Mouse (Mus musculus) midbrain, embryonic 15.5 days (tissue): ENCODE data around the gene Dus1l. TPM values are rescaled to one million over a fixed set of nuclear protein-coding genes. Genes with fewer than 3 reads are reported as not detected.
A peak's percentile ranks its signal among the peaks of the same experiment; 100 is the strongest.
"Not testable (repeated sequence)": the region's sequence is repeated elsewhere in the genome, so short reads cannot be mapped to it uniquely, and the experiment has no call there.

Experiments used
- ATAC-seq: fragments of 200-750 bp; cut with Nextera tagmentation; replicated peaks from 2 replicates; pipeline ENCODE4 v1.8.0; 2017; ENCODE audit warnings: moderate TSS enrichment
- H3K27ac ChIP-seq: fragments of 300-500 bp; sonication (generic); 2 replicates; pipeline ENCODE4 v1.5.1; 2015; ENCODE audit warnings: mild to moderate bottlenecking, inconsistent platforms
- H3K27me3 ChIP-seq: fragments of 300-500 bp; sonication (generic); replicated peaks from 2 replicates; pipeline ENCODE4 v1.6.1; 2015; ENCODE audit warnings: inconsistent platforms
- H3K36me3 ChIP-seq: fragments of 300-500 bp; sonication (generic); replicated peaks from 2 replicates; pipeline ENCODE4 v1.6.1; 2015; ENCODE audit warnings: inconsistent platforms
- H3K4me1 ChIP-seq: fragments of 300-500 bp; sonication (generic); 2 replicates; pipeline ENCODE4 v1.6.1; 2015; ENCODE audit warnings: inconsistent platforms
- H3K4me2 ChIP-seq: fragments of 300-500 bp; sonication (generic); 2 replicates; pipeline ENCODE4 v1.6.1; 2015; ENCODE audit warnings: inconsistent platforms, mild to moderate bottlenecking, moderate library complexity
- H3K4me3 ChIP-seq: fragments of 300-500 bp; sonication (generic); 2 replicates; pipeline ENCODE4 v1.5.1; 2015; ENCODE audit warnings: mild to moderate bottlenecking, inconsistent platforms
- H3K9ac ChIP-seq: fragments of 300-500 bp; sonication (generic); 2 replicates; pipeline ENCODE4 v1.6.1; 2015; ENCODE audit warnings: mild to moderate bottlenecking, inconsistent platforms
- H3K9me3 ChIP-seq: fragments of 300-500 bp; sonication (generic); 2 replicates; pipeline ENCODE4 v1.6.1; 2016; ENCODE audit warnings: inconsistent platforms
- WGBS: fragments of 180-500 bp; shearing (Covaris S2); methylation state at CpG from one replicate; pipeline ENCODE4 v1.1.7; 2015; ENCODE audit warnings: mixed read lengths; 5-methylcytosine and 5-hydroxymethylcytosine counted together
- polyA plus RNA-seq: library from polyadenylated mRNA; unstranded; fragments of >200 nt; fragmentation: Nextera tagmentation; extraction: Ambion mirVana; gene quantifications from 2 replicates; pipeline ENCODE4 v1.2.1, GENCODE M21; 2015

The Dus1l gene
- polyA plus RNA-seq, 1 experiment from 2014 or later = 48.5 TPM

- ATAC-seq = no peak
- no peaks in the 10 kb centered on the region for H3K27me3 ChIP-seq
- H3K9me3 ChIP-seq = no peaks in the 10 kb centered on the region
- WGBS = 91% methylated on average over 12 of the region's 12 CpGs
- no peaks in the 10 kb centered on the region for H3K4me1 ChIP-seq
- no peak overlapping the region for H3K9ac ChIP-seq
- H3K27ac ChIP-seq = no peak overlapping the region
- no peak overlapping the region for H3K4me2 ChIP-seq
- no peak overlapping the region for H3K4me3 ChIP-seq
- peaks cover 71% of the 10 kb centered on the region for H3K36me3 ChIP-seq
These were observed 11.8 kb upstream of the Dus1l start for GRCm38 (mm10) chr11:120808010-120808409.

- ATAC-seq = no peak
- 88% methylated on average over 7 of the region's 7 CpGs for WGBS
- H3K36me3 ChIP-seq = peaks cover 48% of the 10 kb centered on the region
These were observed 9.4 kb upstream of the Dus1l start for GRCm38 (mm10) chr11:120805375-120806298.

GRCm38 (mm10) chr11:120804769-120805168 is 8.6 kb upstream of the Dus1l start:
- Histone ChIP-seq H3K27me3 (no peaks in the 10 kb centered on the region), H3K9me3 (no peaks in the 10 kb centered on the region), H3K4me3 (no peak overlapping the region), H3K9ac (no peak overlapping the region), H3K27ac (no peak overlapping the region), H3K4me2 (no peak overlapping the region), H3K4me1 (peaks cover 6% of the 10 kb centered on the region), H3K36me3 (peaks cover 39% of the 10 kb centered on the region)
- 78% methylated on average over 4 of the region's 4 CpGs for WGBS
- ATAC-seq = no peak

More at GRCm38 (mm10) chr11:120805375-120806298, 9.4 kb upstream of the Dus1l start:
- no peaks in the 10 kb centered on the region for H3K27me3 ChIP-seq
- H3K9me3 ChIP-seq = no peaks in the 10 kb centered on the region
- no peak overlapping the region for H3K4me2 ChIP-seq
- no peak overlapping the region for H3K27ac ChIP-seq
- no peaks in the 10 kb centered on the region for H3K4me1 ChIP-seq
- H3K4me3 ChIP-seq = no peak overlapping the region
- no peak overlapping the region for H3K9ac ChIP-seq

- peaks cover 6% of the 10 kb centered on the region for H3K4me1 ChIP-seq
- no peak overlapping the region for H3K4me3 ChIP-seq
- no peak for ATAC-seq
- no peak overlapping the region for H3K4me2 ChIP-seq
- no peaks in the 10 kb centered on the region for H3K27me3 ChIP-seq
- H3K36me3 ChIP-seq = peaks cover 34% of the 10 kb centered on the region
- WGBS = 79% methylated on average over 7 of the region's 7 CpGs
- H3K9ac ChIP-seq = no peak overlapping the region
- no peaks in the 10 kb centered on the region for H3K9me3 ChIP-seq
- no peak overlapping the region for H3K27ac ChIP-seq
These were observed 8.1 kb upstream of the Dus1l start for GRCm38 (mm10) chr11:120804274-120804673.

GRCm38 (mm10) chr11:120800061-120800904 is 4.1 kb upstream of the Dus1l start:
- Histone ChIP-seq H3K27me3 (no peaks in the 10 kb centered on the region), H3K9ac (peak overlapping the region; percentile 27; the same call in 1 of the 2 replicates), H3K4me2 (0 out of 2 replicates have a peak overlapping the region, but pooled peaks have one; percentile 14), H3K4me1 (peaks cover 19% of the 10 kb centered on the region), H3K9me3 (no peaks in the 10 kb centered on the region), H3K36me3 (no peaks in the 10 kb centered on the region), H3K27ac (0 out of 2 replicates have a peak overlapping the region, but pooled peaks have one; percentile 40), H3K4me3 (no peak overlapping the region)
- 14% methylated on average over 10 of the region's 10 CpGs for WGBS
- ATAC-seq = 0 out of 2 replicates have a peak, but pooled peaks have one; percentile 41

GRCm38 (mm10) chr11:120799316-120799890 is 3.2 kb upstream of the Dus1l start:
- Histone ChIP-seq H3K4me1 (peaks cover 27% of the 10 kb centered on the region), H3K27ac (0 out of 2 replicates have a peak overlapping the region, but pooled peaks have one; percentile 40), H3K4me2 (no peak overlapping the region), H3K36me3 (no peaks in the 10 kb centered on the region), H3K27me3 (no peaks in the 10 kb centered on the region), H3K4me3 (no peak overlapping the region), H3K9ac (no peak overlapping the region), H3K9me3 (no peaks in the 10 kb centered on the region)
- no peak for ATAC-seq
- 76% methylated on average over 6 of the region's 6 CpGs for WGBS

- Histone ChIP-seq H3K9ac (no peak overlapping the region), H3K4me2 (no peak overlapping the region), H3K4me3 (no peak overlapping the region), H3K36me3 (0 out of 2 replicates have a peak, but pooled peaks cover 8% of the 10 kb centered on the region), H3K9me3 (no peaks in the 10 kb centered on the region), H3K27ac (no peak overlapping the region), H3K4me1 (peaks cover 27% of the 10 kb centered on the region), H3K27me3 (no peaks in the 10 kb centered on the region)
- no peak for ATAC-seq
- WGBS = 86% methylated on average over 3 of the region's 3 CpGs
These were observed 2.0 kb upstream of the Dus1l start for GRCm38 (mm10) chr11:120798244-120798643.

GRCm38 (mm10) chr11:120796614-120796946 is 377 bp upstream of the Dus1l start:
- Histone ChIP-seq H3K9ac (peak overlapping the region; percentile 21; the same call in 1 of the 2 replicates), H3K27ac (peak overlapping the region; percentile 87), H3K36me3 (peaks cover 24% of the 10 kb centered on the region; the same call in 1 of the 2 replicates), H3K27me3 (no peaks in the 10 kb centered on the region), H3K9me3 (no peaks in the 10 kb centered on the region), H3K4me2 (peak overlapping the region; percentile 98), H3K4me1 (peaks cover 27% of the 10 kb centered on the region), H3K4me3 (peak overlapping the region; percentile 94)
- 23% methylated on average over 8 of the region's 8 CpGs for WGBS
- peak; percentile 41; the same call in 1 of the 2 replicates for ATAC-seq

- no peak for ATAC-seq
- Histone ChIP-seq H3K4me2 (no peak overlapping the region), H3K9ac (no peak overlapping the region), H3K27ac (no peak overlapping the region), H3K36me3 (peaks cover 51% of the 10 kb centered on the region), H3K9me3 (no peaks in the 10 kb centered on the region), H3K4me1 (peaks cover 21% of the 10 kb centered on the region), H3K27me3 (no peaks in the 10 kb centered on the region), H3K4me3 (no peak overlapping the region)
- WGBS = 96% methylated on average over 9 of the region's 9 CpGs
These were observed 3.6 kb downstream of the Dus1l start for GRCm38 (mm10) chr11:120792652-120793051.

GRCm38 (mm10) chr11:120789810-120790209 is 6.4 kb downstream of the Dus1l start:
- Histone ChIP-seq H3K4me2 (no peak overlapping the region), H3K36me3 (peaks cover 55% of the 10 kb centered on the region), H3K27me3 (no peaks in the 10 kb centered on the region), H3K4me3 (no peak overlapping the region), H3K9me3 (no peaks in the 10 kb centered on the region), H3K27ac (no peak overlapping the region), H3K9ac (no peak overlapping the region), H3K4me1 (peaks cover 17% of the 10 kb centered on the region)
- WGBS = 89% methylated on average over 3 of the region's 3 CpGs
- ATAC-seq = no peak

- WGBS = 91% methylated on average over 4 of the region's 4 CpGs
- H3K27me3 ChIP-seq = no peaks in the 10 kb centered on the region
These were observed 6.8 kb downstream of the Dus1l start for GRCm38 (mm10) chr11:120789355-120789754.

GRCm38 (mm10) chr11:120788460-120788859 is 7.7 kb downstream of the Dus1l start:
- H3K27ac ChIP-seq, H3K4me3 ChIP-seq, H3K27me3 ChIP-seq, ATAC-seq, H3K4me2 ChIP-seq, H3K9ac ChIP-seq, H3K9me3 ChIP-seq: not testable (repeated sequence)
- 88% methylated on average over 10 of the region's 10 CpGs for WGBS
- peaks cover 48% of the 10 kb centered on the region for H3K36me3 ChIP-seq
- peaks cover 16% of the 10 kb centered on the region for H3K4me1 ChIP-seq

More at GRCm38 (mm10) chr11:120789355-120789754, 6.8 kb downstream of the Dus1l start:
- H3K36me3 ChIP-seq = peaks cover 55% of the 10 kb centered on the region
- H3K4me2 ChIP-seq = no peak overlapping the region
- no peak overlapping the region for H3K4me3 ChIP-seq
- H3K27ac ChIP-seq = no peak overlapping the region
- H3K9me3 ChIP-seq = no peaks in the 10 kb centered on the region
- peaks cover 14% of the 10 kb centered on the region for H3K4me1 ChIP-seq
- no peak for ATAC-seq
- H3K9ac ChIP-seq = no peak overlapping the region
